Mouse (Mus musculus): ENCODE measurements around the gene Mier2. TPM values are rescaled to one million over a fixed set of nuclear protein-coding genes. Genes with fewer than 3 reads are reported as not detected.

Mier2 gene
- total RNA-seq, 2 experiments from 2014 or later, result 5.8 to 9.4 TPM

GRCm38 (mm10) chr10:79506709-79507108 lies 48.3 kb downstream of the Mier2 start:
- ATAC-seq (ENCODE audit: poor library complexity, severe bottlenecking), result peak; percentile 98

GRCm38 (mm10) chr10:79502830-79503644 lies 52.0 kb downstream of the Mier2 start:
- no peak for ATAC-seq (ENCODE audit: poor library complexity, severe bottlenecking)

- ATAC-seq (ENCODE audit: poor library complexity, severe bottlenecking), result no peak
Observed at GRCm38 (mm10) chr10:79496701-79497288, 58.2 kb downstream of the Mier2 start.

GRCm38 (mm10) chr10:79495886-79496285 lies 59.1 kb downstream of the Mier2 start:
- ATAC-seq (ENCODE audit: poor library complexity, severe bottlenecking), result no peak

Other genes with a start within 250 kb of the Mier2 start
- gene Vmn2r82, start 198.7 kb downstream of the Mier2 start, total RNA-seq (2015), result not detected in 2 replicates
- gene Vmn2r82, start 198.7 kb downstream of the Mier2 start, total RNA-seq (2017), result not detected in 2 replicates
- gene Vmn2r83, start 86.5 kb downstream of the Mier2 start, total RNA-seq (2015), result not detected in 2 replicates
- not detected in 2 replicates for gene Vmn2r83, start 86.5 kb downstream of the Mier2 start, total RNA-seq (2017)
- gene Plpp2, start 21.4 kb downstream of the Mier2 start, total RNA-seq (2015), result 13.5 and 14.7 TPM in 2 replicates
- gene Plpp2, start 21.4 kb downstream of the Mier2 start, total RNA-seq (2017), result 3.9 and 5.1 TPM in 2 replicates
- gene Theg, start 32.1 kb upstream of the Mier2 start, total RNA-seq (2015), result not detected in 2 replicates
- not detected in 2 replicates for gene Theg, start 32.1 kb upstream of the Mier2 start, total RNA-seq (2017)
- not detected in 2 replicates for gene C2cd4c, start 58.8 kb upstream of the Mier2 start, total RNA-seq (2015)
- not detected in 2 replicates for gene C2cd4c, start 58.8 kb upstream of the Mier2 start, total RNA-seq (2017)
- not detected in 2 replicates for gene Shc2, start 82.7 kb upstream of the Mier2 start, total RNA-seq (2015)
- not detected in 2 replicates for gene Shc2, start 82.7 kb upstream of the Mier2 start, total RNA-seq (2017)
- not detected in 2 replicates for gene Odf3l2, start 90.5 kb upstream of the Mier2 start, total RNA-seq (2015)
- gene Odf3l2, start 90.5 kb upstream of the Mier2 start, total RNA-seq (2017), result not detected in 2 replicates
- gene Madcam1, start 109.4 kb upstream of the Mier2 start, total RNA-seq (2015), result not detected in 2 replicates
- not detected in 2 replicates for gene Madcam1, start 109.4 kb upstream of the Mier2 start, total RNA-seq (2017)
- gene Tpgs1, start 114.2 kb upstream of the Mier2 start, total RNA-seq (2015), result 17.5 and 21.0 TPM in 2 replicates
- 8.8 and 21.1 TPM in 2 replicates for gene Tpgs1, start 114.2 kb upstream of the Mier2 start, total RNA-seq (2017)
- 52.6 and 53.3 TPM in 2 replicates for gene Cdc34, start 127.0 kb upstream of the Mier2 start, total RNA-seq (2015)
- gene Cdc34, start 127.0 kb upstream of the Mier2 start, total RNA-seq (2017), result 70.2 and 100 TPM in 2 replicates
- 2.0 and 2.4 TPM in 2 replicates for gene Gzmm, start 133.8 kb upstream of the Mier2 start, total RNA-seq (2015)
- gene Gzmm, start 133.8 kb upstream of the Mier2 start, total RNA-seq (2017), result 0.20 and 0.92 TPM in 2 replicates
- gene Bsg, start 149.3 kb upstream of the Mier2 start, total RNA-seq (2015), result 289 and 306 TPM in 2 replicates
- gene Bsg, start 149.3 kb upstream of the Mier2 start, total RNA-seq (2017), result 194 and 196 TPM in 2 replicates
- 0.04 TPM in 1 of 2 replicates, not detected in the other for gene Hcn2, start 161.4 kb upstream of the Mier2 start, total RNA-seq (2015)
- not detected in 2 replicates for gene Hcn2, start 161.4 kb upstream of the Mier2 start, total RNA-seq (2017)
- gene Polrmt, start 191.4 kb upstream of the Mier2 start, total RNA-seq (2015), result 20.9 and 27.8 TPM in 2 replicates
- 9.7 and 12.6 TPM in 2 replicates for gene Polrmt, start 191.4 kb upstream of the Mier2 start, total RNA-seq (2017)
- not detected in 2 replicates for gene Fgf22, start 199.9 kb upstream of the Mier2 start, total RNA-seq (2015)
- not detected in 2 replicates for gene Fgf22, start 199.9 kb upstream of the Mier2 start, total RNA-seq (2017)
- gene Rnf126, start 211.8 kb upstream of the Mier2 start, total RNA-seq (2015), result 30.4 and 34.0 TPM in 2 replicates
- 12.5 and 13.0 TPM in 2 replicates for gene Rnf126, start 211.8 kb upstream of the Mier2 start, total RNA-seq (2017)
- 3.9 and 5.3 TPM in 2 replicates for gene Fstl3, start 222.1 kb upstream of the Mier2 start, total RNA-seq (2015)
- 1.7 and 2.7 TPM in 2 replicates for gene Fstl3, start 222.1 kb upstream of the Mier2 start, total RNA-seq (2017)
- gene Prss57, start 235.8 kb upstream of the Mier2 start, total RNA-seq (2015), result 2.7 and 5.6 TPM in 2 replicates
- gene Prss57, start 235.8 kb upstream of the Mier2 start, total RNA-seq (2017), result 1.2 and 1.8 TPM in 2 replicates
- gene Palm, start 238.4 kb upstream of the Mier2 start, total RNA-seq (2015), result 39.3 and 42.2 TPM in 2 replicates
- 30.2 and 35.5 TPM in 2 replicates for gene Palm, start 238.4 kb upstream of the Mier2 start, total RNA-seq (2017)